Mouse (Mus musculus) MEL (cell line): ENCODE measurements at regions not wholly inside any gene's neighbourhood (a gene's known extent, or its start where the extent isn't known, plus 50 kb on each side); places are given as distances from the start of the nearest gene placed in this dataset.

ENCODE experiments used
- DNase-seq: peaks from one replicate; pipeline ENCODE4 v3.0.0; 2011; ENCODE audit warnings: low read depth, low spot score
- H3K27ac ChIP-seq: 2 replicates; pipeline ENCODE4 v1.5.1; 2012; ENCODE audit warnings: low read depth, mild to moderate bottlenecking, control low read depth, low read length, moderate library complexity; ENCODE audit not compliant: control insufficient read depth
- H3K27me3 ChIP-seq, 2 experiments: fragments of 150-350 bp in 1 of 2; sonication (generic) in 1 of 2; 2 replicates each; pipeline ENCODE4 v1.6.1; 2012; ENCODE audit warnings: low read length in 2 of 2, mild to moderate bottlenecking in 2 of 2, improper control_type of control experiment in 1 of 2, moderate library complexity in 1 of 2; ENCODE audit not compliant: insufficient read depth in 2 of 2, control insufficient read depth in 1 of 2
- H3K36me3 ChIP-seq, 2 experiments: 2 replicates each; pipeline ENCODE4 v1.6.1; 2012 to 2014; ENCODE audit warnings: low read length in 2 of 2, improper control_type of control experiment in 1 of 2, inconsistent platforms in 1 of 2, mild to moderate bottlenecking in 1 of 2; ENCODE audit not compliant: insufficient read depth in 2 of 2, control insufficient read depth in 1 of 2
- H3K4me1 ChIP-seq, 2 experiments: fragments of 150-350 bp in 1 of 2; sonication (generic) in 1 of 2; 2 replicates each; pipeline ENCODE4 v1.6.1; 2012; ENCODE audit warnings: low read length in 2 of 2, improper control_type of control experiment in 1 of 2, mild to moderate bottlenecking in 1 of 2; ENCODE audit not compliant: insufficient read depth in 2 of 2, control insufficient read depth in 1 of 2
- H3K4me3 ChIP-seq, 2 experiments: fragments of 150-350 bp in 1 of 2; sonication (generic) in 1 of 2; 2 replicates each; pipeline ENCODE4 v1.5.1; 2012; ENCODE audit warnings: low read depth in 2 of 2, low read length in 2 of 2, mild to moderate bottlenecking in 2 of 2, moderate library complexity in 2 of 2, control low read depth in 1 of 2, improper control_type of control experiment in 1 of 2; ENCODE audit not compliant: control insufficient read depth in 1 of 2, insufficient read depth in 1 of 2
- H3K79me2 ChIP-seq: 2 replicates; pipeline ENCODE4 v1.6.1; 2012; ENCODE audit warnings: mild to moderate bottlenecking, low read length, moderate library complexity; ENCODE audit not compliant: control insufficient read depth, poor library complexity, insufficient read depth
- H3K9ac ChIP-seq: 2 replicates; pipeline ENCODE4 v1.6.1; 2012; ENCODE audit warnings: low read depth, mild to moderate bottlenecking, control low read depth, low read length, moderate library complexity; ENCODE audit not compliant: control insufficient read depth, poor library complexity, severe bottlenecking
- H3K9me3 ChIP-seq: fragments of 150-350 bp; sonication (generic); replicated peaks from 2 replicates; pipeline ENCODE4 v1.6.1; 2012; ENCODE audit warnings: mild to moderate bottlenecking, low read length, improper control_type of control experiment, moderate library complexity; ENCODE audit not compliant: insufficient read depth
- BHLHE40 ChIP-seq: IDR thresholded peaks from 2 replicates; pipeline ENCODE4 v1.6.1; 2012; ENCODE audit warnings: low read depth, mild to moderate bottlenecking, inconsistent platforms, low read length, improper control_type of control experiment, borderline replicate concordance
- CHD1 ChIP-seq: IDR thresholded peaks from 2 replicates; pipeline ENCODE4 v1.6.1; 2012; ENCODE audit warnings: low read depth, mild to moderate bottlenecking, inconsistent platforms, low read length, improper control_type of control experiment
- CHD2 ChIP-seq: IDR thresholded peaks from 2 replicates; pipeline ENCODE4 v1.6.1; 2011; ENCODE audit warnings: low read length, improper control_type of control experiment
- E2F4 ChIP-seq: IDR thresholded peaks from 2 replicates; pipeline ENCODE4 v1.6.1; 2011; ENCODE audit warnings: low read depth, low read length, improper control_type of control experiment, borderline replicate concordance
- ELF1 ChIP-seq: IDR thresholded peaks from 2 replicates; pipeline ENCODE4 v1.6.1; 2014; ENCODE audit warnings: low read depth, mild to moderate bottlenecking, inconsistent platforms, low read length, improper control_type of control experiment, moderate library complexity
- EP300 ChIP-seq, 2 experiments: IDR thresholded peaks; 2 replicates each; pipeline ENCODE4 v1.6.1; 2011; ENCODE audit warnings: improper control_type of control experiment in 2 of 2, low read length in 2 of 2, low read depth in 1 of 2, mild to moderate bottlenecking in 1 of 2
- ETS1 ChIP-seq: IDR thresholded peaks from 2 replicates; pipeline ENCODE4 v1.6.1; 2012; ENCODE audit warnings: low read depth, mild to moderate bottlenecking, inconsistent platforms, low read length, improper control_type of control experiment, moderate library complexity
- GATA1 ChIP-seq: IDR thresholded peaks from 2 replicates; pipeline ENCODE4 v1.6.1; 2011; ENCODE audit warnings: low read depth, low read length, improper control_type of control experiment
- HCFC1 ChIP-seq: IDR thresholded peaks from 2 replicates; pipeline ENCODE4 v1.6.1; 2012; ENCODE audit warnings: low read depth, mild to moderate bottlenecking, inconsistent platforms, low read length, improper control_type of control experiment, moderate library complexity
- KAT2A ChIP-seq: conservative IDR thresholded peaks from 2 replicates; pipeline ENCODE4 v1.6.1; 2012; ENCODE audit warnings: low read depth, low read length, improper control_type of control experiment, inconsistent platforms
- MAX ChIP-seq: IDR thresholded peaks from 2 replicates; pipeline ENCODE4 v1.6.1; 2011; ENCODE audit warnings: low read length, improper control_type of control experiment
- MAZ ChIP-seq: IDR thresholded peaks from 2 replicates; pipeline ENCODE4 v1.6.1; 2012; ENCODE audit warnings: low read depth, mild to moderate bottlenecking, inconsistent platforms, low read length, improper control_type of control experiment
- MXI1 ChIP-seq: IDR thresholded peaks from 2 replicates; pipeline ENCODE4 v1.6.1; 2011; ENCODE audit warnings: mild to moderate bottlenecking, low read depth, low read length, improper control_type of control experiment
- MYB ChIP-seq: IDR thresholded peaks from 2 replicates; pipeline ENCODE4 v1.6.1; 2011; ENCODE audit warnings: mild to moderate bottlenecking, low read depth, low read length, improper control_type of control experiment
- NRF1 ChIP-seq: IDR thresholded peaks from 2 replicates; pipeline ENCODE4 v1.6.1; 2014; ENCODE audit warnings: low read depth, mild to moderate bottlenecking, inconsistent platforms, low read length, improper control_type of control experiment, moderate library complexity; ENCODE audit not compliant: poor library complexity, insufficient read depth, severe bottlenecking
- POLR2AphosphoS5 ChIP-seq: IDR thresholded peaks from 2 replicates; pipeline ENCODE4 v1.6.1; 2012; ENCODE audit warnings: low read depth, borderline replicate concordance, mild to moderate bottlenecking, inconsistent platforms, low read length, moderate library complexity, mixed read lengths
- RAD21 ChIP-seq: IDR thresholded peaks from 2 replicates; pipeline ENCODE4 v1.6.1; 2011; ENCODE audit warnings: mild to moderate bottlenecking, low read depth, low read length, improper control_type of control experiment
- RCOR1 ChIP-seq: IDR thresholded peaks from 2 replicates; pipeline ENCODE4 v1.6.1; 2012; ENCODE audit warnings: low read depth, mild to moderate bottlenecking, inconsistent platforms, low read length, improper control_type of control experiment
- SIN3A ChIP-seq: IDR thresholded peaks from 2 replicates; pipeline ENCODE4 v1.6.1; 2012; ENCODE audit warnings: low read length, improper control_type of control experiment, inconsistent platforms
- SMC3 ChIP-seq: IDR thresholded peaks from 2 replicates; pipeline ENCODE4 v1.6.1; 2011; ENCODE audit warnings: low read depth, low read length, improper control_type of control experiment
- TAL1 ChIP-seq: IDR thresholded peaks from 2 replicates; pipeline ENCODE4 v1.6.1; 2012; ENCODE audit warnings: mild to moderate bottlenecking, inconsistent platforms, low read length, moderate library complexity, mixed read lengths
- TBP ChIP-seq: IDR thresholded peaks from 2 replicates; pipeline ENCODE4 v1.8.0; 2011; ENCODE audit warnings: low read depth, low read length, improper control_type of control experiment
- TCF12 ChIP-seq: IDR thresholded peaks from 2 replicates; pipeline ENCODE4 v1.6.1; 2014; ENCODE audit warnings: low read depth, mild to moderate bottlenecking, inconsistent platforms, low read length, improper control_type of control experiment, moderate library complexity
- ZKSCAN1 ChIP-seq: IDR thresholded peaks from 2 replicates; pipeline ENCODE4 v1.6.1; 2012; ENCODE audit warnings: low read depth, mild to moderate bottlenecking, inconsistent platforms, low read length, improper control_type of control experiment, moderate library complexity
- ZMIZ1 ChIP-seq: IDR thresholded peaks from 2 replicates; pipeline ENCODE4 v1.6.1; 2012; ENCODE audit warnings: low read depth, mild to moderate bottlenecking, inconsistent platforms, low read length, improper control_type of control experiment, moderate library complexity

DNA sequence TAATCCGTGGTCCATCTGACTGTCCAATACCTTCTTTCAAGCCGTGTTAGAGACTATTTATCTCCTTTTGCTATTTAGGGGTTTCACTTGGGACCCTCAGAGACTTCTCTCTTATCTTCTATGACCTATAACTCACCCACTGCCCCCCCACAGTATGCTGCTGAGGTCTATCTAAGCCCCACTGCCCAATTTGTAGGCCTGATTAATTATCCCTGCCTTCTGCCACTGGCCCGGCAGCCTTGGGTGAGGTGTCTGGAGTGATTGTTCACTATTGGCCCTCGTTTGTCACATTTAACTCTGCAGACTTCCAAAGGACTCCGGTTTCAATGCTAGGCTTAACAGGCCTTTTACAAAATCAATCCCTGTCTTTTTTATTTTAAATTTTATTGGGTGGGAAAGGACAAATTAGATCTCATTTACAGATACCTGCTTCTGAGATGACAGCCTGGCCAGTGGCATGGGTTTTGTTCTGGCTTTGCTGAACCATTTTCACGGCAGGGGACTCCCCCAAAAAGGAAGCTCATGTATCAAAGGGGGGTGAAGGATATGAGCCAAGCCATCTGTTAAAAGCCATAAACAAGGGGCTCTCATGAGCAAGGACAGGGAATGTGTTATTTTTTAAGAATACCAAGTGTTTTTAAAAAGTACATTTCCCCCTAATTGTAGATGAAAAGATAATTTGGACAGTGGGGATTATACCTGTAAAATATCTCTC lies 160.4 kb upstream of the Fam19a5 start:
- TF ChIP-seq SIN3A, result no peak
- no peak for TF ChIP-seq ZMIZ1
- no peak for TF ChIP-seq RCOR1
- no peak for TF ChIP-seq KAT2A
- no peak for TF ChIP-seq NRF1
- TF ChIP-seq MAZ, result no peak
- no peak for TF ChIP-seq EP300 (IDR thresholded peaks at IDR 0.05; ENCODE audit: low read depth in 1 of 2, low read length in 2 of 2)
- no peak for TF ChIP-seq ELF1
- no peak for TF ChIP-seq MYB
- TF ChIP-seq TAL1, result no peak
- TF ChIP-seq SMC3, result no peak
- no peak for TF ChIP-seq ETS1
- no peak for TF ChIP-seq TBP
- no peak for TF ChIP-seq CHD1
- Histone ChIP-seq H3K9me3 (no peaks in the 10 kb centered on the region), H3K27me3 (no peaks in the 10 kb centered on the region), H3K36me3 (no peaks in the 10 kb centered on the region), H3K4me3 (no peak overlapping the region), H3K4me1 (no peaks in the 10 kb centered on the region), H3K27ac (no peak overlapping the region), H3K79me2 (no peaks in the 10 kb centered on the region), H3K9ac (no peak overlapping the region)
- DNase-seq, result no peak

DNA sequence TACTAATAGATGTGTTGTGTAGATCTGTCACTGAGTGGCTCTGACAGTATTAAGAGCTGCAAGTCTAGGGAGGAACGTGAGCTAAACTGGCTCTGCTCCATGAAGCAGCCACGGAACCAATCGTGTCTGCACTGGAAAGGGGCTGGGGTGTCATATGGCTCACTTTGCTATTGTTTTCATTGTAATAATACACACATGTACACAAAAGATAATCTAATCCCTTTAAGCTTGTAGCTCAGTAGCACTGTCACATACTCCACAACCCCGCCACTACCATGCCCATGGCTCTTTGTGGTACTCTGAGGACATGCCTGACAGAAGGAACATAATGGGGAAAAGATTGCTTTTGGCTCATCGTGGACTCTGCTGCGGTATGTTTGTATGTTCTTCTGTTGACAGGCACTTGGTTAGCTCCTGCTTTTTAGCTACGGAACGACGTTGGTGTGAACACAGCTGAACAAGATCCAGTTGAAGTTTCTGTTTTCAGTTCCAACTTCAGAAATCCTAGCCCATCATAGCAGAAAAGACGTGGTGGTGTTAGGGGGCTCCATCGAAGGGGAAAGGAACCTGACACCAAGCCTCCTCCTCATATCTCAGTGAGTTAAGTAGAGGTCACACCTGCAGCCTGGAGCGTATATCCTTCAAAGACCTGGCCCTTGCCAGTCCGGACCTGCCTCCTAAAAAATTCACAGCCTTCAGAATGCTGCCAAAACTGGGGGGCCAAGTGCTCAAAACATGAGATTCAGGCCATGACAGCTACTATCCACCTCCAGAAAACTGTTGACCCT lies 159.6 kb upstream of the Fam19a5 start:
- H3K79me2 ChIP-seq, result no peaks in the 10 kb centered on the region
- no peak overlapping the region for H3K27ac ChIP-seq
- TF ChIP-seq RCOR1 (no peak), MYB (no peak), TAL1 (no peak), RAD21 (no peak), MAZ (no peak), GATA1 (no peak), NRF1 (no peak), ELF1 (no peak), HCFC1 (no peak), POLR2AphosphoS5 (no peak), ZKSCAN1 (no peak), MXI1 (no peak), MAX (no peak), CHD1 (no peak), SIN3A (no peak), E2F4 (no peak), TCF12 (no peak), BHLHE40 (no peak), CHD2 (no peak)
- no peaks in the 10 kb centered on the region for H3K9me3 ChIP-seq
- no peak overlapping the region for H3K4me3 ChIP-seq
- no peak overlapping the region for H3K9ac ChIP-seq
- H3K27me3 ChIP-seq, result no peaks in the 10 kb centered on the region
- no peaks in the 10 kb centered on the region for H3K36me3 ChIP-seq
- no peaks in the 10 kb centered on the region for H3K4me1 ChIP-seq
- DNase-seq, result no peak
